Mouse (Mus musculus) bone marrow, adult 2 months (tissue): Measurements from ENCODE around the gene Myh9. TPM values are rescaled to one million over a fixed set of nuclear protein-coding genes. Genes with fewer than 3 reads are reported as not detected.

Source experiments
- H3K27ac ChIP-seq: fragments of 200-500 bp; 2 replicates; pipeline ENCODE4 v1.5.1; 2012; ENCODE audit warnings: low read depth, mild to moderate bottlenecking, control low read depth, inconsistent platforms, low read length; ENCODE audit not compliant: control insufficient read depth, poor library complexity, insufficient read depth
- H3K4me1 ChIP-seq: fragments of 200-500 bp; 2 replicates; pipeline ENCODE4 v1.6.1; 2011; ENCODE audit warnings: low read length; ENCODE audit not compliant: control insufficient read depth, insufficient read depth
- H3K4me3 ChIP-seq: fragments of 200-500 bp; replicated peaks from 2 replicates; pipeline ENCODE3; 2011; ENCODE audit warnings: mild to moderate bottlenecking, low read depth, low read length, control low read depth; ENCODE audit not compliant: control insufficient read depth
- CTCF ChIP-seq: fragments of 200-500 bp; IDR thresholded peaks from 2 replicates; pipeline ENCODE4 v1.5.1; 2011; ENCODE audit warnings: low read length, control low read depth; ENCODE audit not compliant: control insufficient read depth, insufficient read depth
- POLR2A ChIP-seq: fragments of 200-500 bp; IDR thresholded peaks from 2 replicates; pipeline ENCODE4 v1.6.1; 2011; ENCODE audit warnings: low read depth, mild to moderate bottlenecking, control low read depth, low read length, borderline replicate concordance; ENCODE audit not compliant: control insufficient read depth
- WGBS: fragments of 180-500 bp; shearing (Covaris S2); methylation state at CpG from one replicate; pipeline ENCODE4 v1.1.7; 2018; 5-methylcytosine and 5-hydroxymethylcytosine counted together
- polyA plus RNA-seq: library from polyadenylated mRNA; stranded (reverse); fragments of >200 nt; gene quantifications from 2 replicates; pipeline ENCODE4 v1.2.4, GENCODE M21; 2011; ENCODE audit warnings: low replicate concordance; ENCODE audit not compliant: missing spikeins, insufficient read depth, insufficient read length

The Myh9 gene
- polyA plus RNA-seq, 1 experiment: 399 TPM

DNA sequence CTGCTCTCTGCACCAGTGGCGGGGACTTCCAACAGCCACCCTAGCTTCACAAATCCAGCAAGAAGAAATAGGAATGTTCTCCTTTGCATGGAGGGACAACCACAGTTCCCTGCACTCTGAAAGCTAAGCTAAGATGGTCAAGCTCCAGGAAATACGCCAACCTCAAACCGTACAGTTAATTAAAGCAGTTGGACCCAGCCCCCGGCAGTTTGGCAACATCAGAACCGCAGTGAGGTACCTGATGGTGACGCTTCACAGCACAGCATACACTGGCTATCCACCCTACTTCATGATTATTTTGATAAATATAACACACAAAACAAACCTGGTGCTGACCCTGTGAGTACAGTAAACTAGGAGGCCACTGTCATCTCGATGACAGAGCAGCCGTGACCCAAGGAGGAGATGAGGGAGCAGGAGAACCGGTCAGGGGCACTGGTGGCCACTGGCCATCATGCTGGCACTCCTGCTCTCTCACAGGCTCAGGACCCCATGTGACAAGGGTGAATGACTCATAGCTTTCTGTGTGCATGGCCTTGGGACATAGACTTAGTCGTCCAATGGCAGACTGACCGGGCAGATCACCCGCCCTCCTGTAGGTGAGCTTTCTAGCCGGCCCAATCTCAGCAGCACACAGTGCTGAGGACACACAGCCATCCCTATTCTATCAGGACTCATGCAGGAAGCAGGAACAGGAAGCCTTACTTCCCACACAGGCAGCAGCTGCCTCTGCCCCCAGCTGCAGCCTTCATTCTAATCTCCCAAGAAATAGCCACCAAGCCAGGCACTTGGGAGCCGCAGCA, 44.2 kb downstream of the Myh9 start:
- Histone ChIP-seq H3K4me3 (no peak overlapping the region), H3K4me1 (peaks cover 21% of the 10 kb centered on the region), H3K27ac (0 out of 2 replicates have a peak overlapping the region, but pooled peaks have one; percentile 40)
- no peak for TF ChIP-seq POLR2A
- no peak for TF ChIP-seq CTCF
- WGBS: 61% methylated on average over 14 of the region's 14 CpGs

- H3K4me3 ChIP-seq: no peak overlapping the region
- 95% methylated on average over 26 of the region's 26 CpGs for WGBS
- H3K4me1 ChIP-seq: peaks cover 17% of the 10 kb centered on the region
- no peak overlapping the region for H3K27ac ChIP-seq
- TF ChIP-seq CTCF (peak; percentile 6; the same call in 1 of the 2 replicates), POLR2A (peak; percentile 36; the same call in 1 of the 2 replicates)
Observed at GRCm38 (mm10) chr15:77796409-77797035, 45.5 kb downstream of the Myh9 start.

- 90% methylated on average over 13 of the region's 13 CpGs for WGBS
- H3K27ac ChIP-seq: no peak overlapping the region
- H3K4me3 ChIP-seq: no peak overlapping the region
- H3K4me1 ChIP-seq: peaks cover 13% of the 10 kb centered on the region
- TF ChIP-seq CTCF: no peak
- no peak for TF ChIP-seq POLR2A
Observed at GRCm38 (mm10) chr15:77794908-77795356, 47.0 kb downstream of the Myh9 start.

- TF ChIP-seq CTCF (no peak), POLR2A (no peak)
- Histone ChIP-seq H3K4me1 (peaks cover 9% of the 10 kb centered on the region), H3K27ac (no peak overlapping the region), H3K4me3 (no peak overlapping the region)
- WGBS: 89% methylated on average over 13 of the region's 13 CpGs
Observed at GRCm38 (mm10) chr15:77794138-77794907, 47.7 kb downstream of the Myh9 start.

DNA sequence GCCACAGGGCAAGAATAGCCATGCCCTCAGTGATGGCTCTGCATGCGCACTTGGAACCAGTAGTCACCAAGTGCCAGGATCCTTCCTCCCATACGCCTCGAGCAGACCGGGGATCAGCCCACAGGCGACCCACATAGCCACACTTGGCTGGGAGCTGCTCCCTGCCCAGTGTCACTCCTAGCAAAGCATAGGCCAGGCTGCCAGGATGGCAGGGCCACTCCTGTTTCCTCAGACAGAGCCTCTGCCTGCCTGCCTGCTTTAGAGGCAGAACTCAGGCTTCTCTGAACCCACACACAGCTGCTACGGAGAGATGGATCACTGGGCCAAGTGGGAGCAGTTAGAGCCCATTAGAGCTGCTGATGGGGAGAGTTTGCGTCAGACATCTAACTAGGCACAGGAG, 48.4 kb downstream of the Myh9 start:
- no peak for TF ChIP-seq CTCF
- TF ChIP-seq POLR2A: no peak
- H3K4me3 ChIP-seq: no peak overlapping the region
- peaks cover 4% of the 10 kb centered on the region for H3K4me1 ChIP-seq
- WGBS: 90% methylated on average over 7 of the region's 7 CpGs
- no peak overlapping the region for H3K27ac ChIP-seq

GRCm38 (mm10) chr15:77793094-77793493, 48.9 kb downstream of the Myh9 start:
- Histone ChIP-seq H3K4me3 (no peak overlapping the region), H3K27ac (no peak overlapping the region), H3K4me1 (peaks cover 2% of the 10 kb centered on the region)
- WGBS: 92% methylated on average over 4 of the region's 4 CpGs
- TF ChIP-seq POLR2A (no peak), CTCF (no peak)

DNA sequence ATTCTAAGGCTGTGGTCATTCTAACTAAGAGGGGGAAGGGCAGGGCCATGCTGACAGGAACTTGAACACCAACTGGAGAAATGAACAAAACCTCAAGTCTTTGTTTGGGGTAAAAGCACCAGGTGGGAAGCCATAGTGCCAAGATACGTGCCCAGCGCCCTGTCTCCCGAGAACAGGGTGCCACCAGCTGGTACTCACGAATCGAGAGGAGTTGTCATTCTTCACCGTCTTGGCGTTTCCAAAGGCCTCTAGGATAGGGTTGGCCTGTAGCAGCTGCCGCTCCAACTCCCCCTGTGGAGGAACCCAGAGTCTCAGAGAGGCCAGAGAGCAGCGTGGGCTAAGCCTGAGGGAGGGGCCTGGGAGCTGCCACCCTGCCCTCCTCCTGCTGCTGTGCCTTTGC, 49.9 kb downstream of the Myh9 start:
- WGBS: 90% methylated on average over 9 of the region's 9 CpGs
- H3K4me1 ChIP-seq: peaks cover 2% of the 10 kb centered on the region
- no peak overlapping the region for H3K27ac ChIP-seq

GRCm38 (mm10) chr15:77790656-77791405, 51.1 kb downstream of the Myh9 start:
- 92% methylated on average over 21 of the region's 21 CpGs for WGBS
- H3K27ac ChIP-seq: no peak overlapping the region
- H3K4me3 ChIP-seq: no peak overlapping the region
- TF ChIP-seq POLR2A: no peak
- no peak for TF ChIP-seq CTCF
- no peaks in the 10 kb centered on the region for H3K4me1 ChIP-seq

More for the DNA sequence above, 49.9 kb downstream of the Myh9 start:
- H3K4me3 ChIP-seq: no peak overlapping the region
- TF ChIP-seq POLR2A: no peak
- no peak for TF ChIP-seq CTCF
